Mouse (Mus musculus): ENCODE measurements at regions not wholly inside any gene's neighbourhood (a gene's known extent, or its start where the extent isn't known, plus 50 kb on each side); places are given as distances from the start of the nearest gene placed in this dataset.

DNA sequence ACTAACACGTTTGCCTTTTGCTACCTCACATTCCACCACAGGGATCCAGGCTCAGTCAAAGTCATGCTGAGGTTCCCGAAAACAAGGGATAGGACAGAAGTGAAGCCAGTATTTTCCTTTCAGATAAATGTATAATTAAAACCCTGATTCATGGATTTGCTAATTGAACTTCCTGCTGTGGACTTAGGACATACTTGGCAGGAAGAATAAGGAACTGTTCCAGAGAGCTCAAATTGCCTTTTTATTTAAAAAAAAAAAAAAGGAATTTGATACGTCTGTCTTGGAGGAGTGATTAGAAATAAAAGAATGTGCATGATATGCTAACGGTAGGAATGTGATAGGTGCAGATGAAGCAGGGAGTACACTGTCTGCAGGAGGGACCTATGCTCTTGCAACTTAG is 181.7 kb downstream of the Rps29 start:
- DNase-seq (ENCODE audit: low spot score) (no peak), ATAC-seq (replicated peaks; ENCODE audit: low FRiP score) (no peak)
- Histone ChIP-seq H3K27me3 (ENCODE audit: control insufficient read depth, insufficient read depth, low read length) (no peaks in the 10 kb centered on the region), H3K4me2 (ENCODE audit: low read depth, low read length, severe bottlenecking) (no peak overlapping the region), H3K36me3 (ENCODE audit: control insufficient read depth, insufficient read depth, low read length) (no peaks in the 10 kb centered on the region), H3K9me3 (ENCODE audit: control insufficient read depth, low read length) (no peaks in the 10 kb centered on the region), H3K9ac (ENCODE audit: low read length) (no peak overlapping the region), H3K4me3 (ENCODE audit: low read depth, low read length) (no peak overlapping the region), H3K27ac (ENCODE audit: low read depth, low read length) (no peak overlapping the region), H3K4me1 (replicated peaks; ENCODE audit: control insufficient read depth, insufficient read depth, low read length) (no peaks in the 10 kb centered on the region)
- WGBS, result 67% methylated on average over 4 of the region's 4 CpGs

DNA sequence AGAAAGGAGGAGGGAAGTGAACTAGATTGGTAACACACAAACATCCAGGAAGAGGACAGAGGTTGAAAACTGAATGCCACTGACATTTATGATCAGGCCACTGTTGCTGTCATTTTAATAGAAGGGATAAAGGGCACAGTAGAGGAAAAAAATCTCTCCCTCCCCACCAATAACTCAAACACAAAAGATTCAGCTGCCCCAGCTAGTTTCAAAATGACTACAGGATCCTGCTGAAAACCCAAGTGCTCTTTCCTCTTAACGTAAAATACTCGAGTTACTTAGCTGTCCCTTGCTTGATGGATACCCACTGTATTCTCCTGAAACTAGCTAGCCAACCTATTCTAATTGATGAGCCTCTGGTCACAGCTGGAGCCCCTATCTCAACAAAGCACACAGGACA is 211.7 kb downstream of the Rps29 start:
- no peak for DNase-seq (ENCODE audit: low spot score)
- Histone ChIP-seq H3K9ac (ENCODE audit: low read length) (no peak overlapping the region), H3K27me3 (ENCODE audit: control insufficient read depth, insufficient read depth, low read length) (no peaks in the 10 kb centered on the region), H3K36me3 (ENCODE audit: control insufficient read depth, insufficient read depth, low read length) (no peaks in the 10 kb centered on the region), H3K27ac (ENCODE audit: low read depth, low read length) (no peak overlapping the region), H3K4me2 (ENCODE audit: low read depth, low read length, severe bottlenecking) (no peak overlapping the region), H3K4me1 (replicated peaks; ENCODE audit: control insufficient read depth, insufficient read depth, low read length) (no peaks in the 10 kb centered on the region), H3K9me3 (ENCODE audit: control insufficient read depth, low read length) (no peaks in the 10 kb centered on the region), H3K4me3 (ENCODE audit: low read depth, low read length) (no peak overlapping the region)
- ATAC-seq (replicated peaks; ENCODE audit: low FRiP score), result no peak
- WGBS, result 84% methylated on average over 2 of the region's 2 CpGs

DNA sequence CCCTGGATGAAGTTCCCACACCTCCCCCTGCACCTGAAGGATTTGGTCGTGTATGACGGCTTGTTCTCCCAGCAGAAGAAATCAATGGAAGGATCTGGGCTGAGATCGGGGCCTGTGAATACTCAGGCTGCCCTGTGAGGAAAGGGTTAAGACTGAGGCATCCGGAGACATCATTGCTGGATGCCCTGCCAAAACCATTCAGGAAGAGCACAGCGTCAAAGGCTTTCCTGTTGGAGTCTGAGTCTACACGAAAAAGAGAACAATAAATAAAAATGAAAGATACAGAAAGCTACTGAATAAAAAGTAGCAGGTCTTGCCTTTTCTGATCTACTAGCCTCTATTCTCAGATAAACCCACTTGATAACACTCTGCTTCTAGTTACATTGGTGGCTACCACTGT is 248.4 kb downstream of the Rps29 start:
- H3K9me3 ChIP-seq (ENCODE audit: control insufficient read depth, low read length), result no peaks in the 10 kb centered on the region
- no peak overlapping the region for H3K9ac ChIP-seq (ENCODE audit: low read length)
- no peak overlapping the region for H3K27ac ChIP-seq (ENCODE audit: low read depth, low read length)
- ATAC-seq (replicated peaks; ENCODE audit: low FRiP score), result no peak
- H3K4me3 ChIP-seq (ENCODE audit: low read depth, low read length), result no peak overlapping the region
- H3K27me3 ChIP-seq (ENCODE audit: control insufficient read depth, insufficient read depth, low read length), result no peaks in the 10 kb centered on the region
- H3K4me2 ChIP-seq (ENCODE audit: low read depth, low read length, severe bottlenecking), result no peak overlapping the region
- H3K4me1 ChIP-seq (replicated peaks; ENCODE audit: control insufficient read depth, insufficient read depth, low read length), result no peaks in the 10 kb centered on the region
- 49% methylated on average over 6 of the region's 6 CpGs for WGBS
- DNase-seq (ENCODE audit: low spot score), result no peak
- H3K36me3 ChIP-seq (ENCODE audit: control insufficient read depth, insufficient read depth, low read length), result no peaks in the 10 kb centered on the region

DNA sequence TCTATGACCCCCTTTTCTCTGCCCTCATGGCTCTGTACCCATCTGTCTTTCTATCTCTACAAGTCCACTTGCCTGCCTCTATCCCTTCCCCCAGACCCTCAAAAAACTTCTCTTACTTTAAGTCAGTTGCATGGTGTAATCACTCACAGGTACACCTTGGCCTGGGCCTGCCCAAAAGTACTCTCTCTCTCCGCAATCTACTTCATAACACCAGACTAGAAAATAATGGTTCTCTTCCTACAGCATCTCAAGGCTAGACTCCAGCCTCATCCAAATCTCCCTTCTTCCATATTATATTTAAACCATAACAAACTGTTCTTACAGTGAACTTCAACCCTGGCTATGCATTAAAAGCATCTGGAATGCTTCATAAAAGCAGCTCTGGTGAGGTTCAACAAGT is 254.2 kb downstream of the Rps29 start:
- no peak overlapping the region for H3K4me2 ChIP-seq (ENCODE audit: low read depth, low read length, severe bottlenecking)
- H3K27me3 ChIP-seq (ENCODE audit: control insufficient read depth, insufficient read depth, low read length), result no peaks in the 10 kb centered on the region
- 97% methylated on average over 1 of the region's 1 CpGs for WGBS
- DNase-seq (ENCODE audit: low spot score) (no peak), ATAC-seq (replicated peaks; ENCODE audit: low FRiP score) (no peak)
- H3K4me3 ChIP-seq (ENCODE audit: low read depth, low read length), result no peak overlapping the region
- no peak overlapping the region for H3K27ac ChIP-seq (ENCODE audit: low read depth, low read length)
- no peaks in the 10 kb centered on the region for H3K36me3 ChIP-seq (ENCODE audit: control insufficient read depth, insufficient read depth, low read length)
- no peaks in the 10 kb centered on the region for H3K9me3 ChIP-seq (ENCODE audit: control insufficient read depth, low read length)
- no peaks in the 10 kb centered on the region for H3K4me1 ChIP-seq (replicated peaks; ENCODE audit: control insufficient read depth, insufficient read depth, low read length)
- H3K9ac ChIP-seq (ENCODE audit: low read length), result no peak overlapping the region

DNA sequence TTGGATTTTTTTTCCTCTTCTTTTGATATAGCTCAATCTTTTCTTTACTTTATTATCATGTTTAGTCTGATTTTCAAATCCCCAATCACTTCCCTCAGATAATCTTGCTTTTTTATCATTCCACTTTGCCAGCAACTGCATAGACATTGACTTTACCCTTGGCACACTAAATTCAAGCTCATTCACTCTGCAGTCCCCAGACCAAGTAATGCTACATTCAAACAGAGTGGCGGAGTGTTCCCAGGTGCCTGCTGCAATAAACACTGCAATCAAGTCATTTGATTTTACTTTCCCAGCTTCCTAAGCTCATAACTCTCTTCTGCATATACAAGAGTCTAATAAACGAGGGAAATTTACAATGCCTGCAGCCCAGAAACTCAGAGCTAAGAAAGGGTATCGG is 269.8 kb downstream of the Rps29 start:
- ATAC-seq (replicated peaks; ENCODE audit: low FRiP score), result no peak
- no peak overlapping the region for H3K4me3 ChIP-seq (ENCODE audit: low read depth, low read length)
- no peak overlapping the region for H3K9ac ChIP-seq (ENCODE audit: low read length)
- 86% methylated on average over 3 of the region's 3 CpGs for WGBS
- no peak overlapping the region for H3K27ac ChIP-seq (ENCODE audit: low read depth, low read length)
- H3K4me2 ChIP-seq (ENCODE audit: low read depth, low read length, severe bottlenecking), result no peak overlapping the region
- H3K36me3 ChIP-seq (ENCODE audit: control insufficient read depth, insufficient read depth, low read length), result no peaks in the 10 kb centered on the region
- DNase-seq (ENCODE audit: low spot score), result no peak
- no peaks in the 10 kb centered on the region for H3K27me3 ChIP-seq (ENCODE audit: control insufficient read depth, insufficient read depth, low read length)
- no peaks in the 10 kb centered on the region for H3K4me1 ChIP-seq (replicated peaks; ENCODE audit: control insufficient read depth, insufficient read depth, low read length)
- H3K9me3 ChIP-seq (ENCODE audit: control insufficient read depth, low read length), result no peaks in the 10 kb centered on the region

DNA sequence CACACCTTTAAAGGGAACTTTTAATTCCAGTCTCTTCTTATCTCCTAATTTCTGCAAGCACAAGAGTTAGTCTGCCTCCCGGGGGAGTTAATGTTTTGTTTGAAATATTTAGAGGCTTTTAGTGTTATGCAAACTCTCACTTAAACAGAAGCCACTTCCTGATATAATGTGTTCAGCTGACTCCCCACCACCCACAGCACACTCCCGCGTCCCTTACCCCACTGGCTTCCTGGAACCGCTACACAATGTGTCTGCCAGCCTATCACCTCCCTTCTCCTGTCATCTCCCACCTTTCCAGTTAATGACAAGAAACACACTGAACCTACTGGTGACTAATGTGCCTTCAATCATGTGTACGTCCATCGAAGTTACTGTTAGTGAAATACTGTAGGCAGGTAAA is 276.5 kb downstream of the Rps29 start:
- H3K27ac ChIP-seq (ENCODE audit: low read depth, low read length), result no peak overlapping the region
- ATAC-seq (replicated peaks; ENCODE audit: low FRiP score) (no peak), DNase-seq (ENCODE audit: low spot score) (no peak)
- H3K9me3 ChIP-seq (ENCODE audit: control insufficient read depth, low read length), result no peaks in the 10 kb centered on the region
- no peaks in the 10 kb centered on the region for H3K36me3 ChIP-seq (ENCODE audit: control insufficient read depth, insufficient read depth, low read length)
- H3K4me2 ChIP-seq (ENCODE audit: low read depth, low read length, severe bottlenecking), result no peak overlapping the region
- no peaks in the 10 kb centered on the region for H3K27me3 ChIP-seq (ENCODE audit: control insufficient read depth, insufficient read depth, low read length)
- H3K9ac ChIP-seq (ENCODE audit: low read length), result no peak overlapping the region
- WGBS, result 86% methylated on average over 6 of the region's 6 CpGs
- H3K4me1 ChIP-seq (replicated peaks; ENCODE audit: control insufficient read depth, insufficient read depth, low read length), result no peaks in the 10 kb centered on the region
- no peak overlapping the region for H3K4me3 ChIP-seq (ENCODE audit: low read depth, low read length)

DNA sequence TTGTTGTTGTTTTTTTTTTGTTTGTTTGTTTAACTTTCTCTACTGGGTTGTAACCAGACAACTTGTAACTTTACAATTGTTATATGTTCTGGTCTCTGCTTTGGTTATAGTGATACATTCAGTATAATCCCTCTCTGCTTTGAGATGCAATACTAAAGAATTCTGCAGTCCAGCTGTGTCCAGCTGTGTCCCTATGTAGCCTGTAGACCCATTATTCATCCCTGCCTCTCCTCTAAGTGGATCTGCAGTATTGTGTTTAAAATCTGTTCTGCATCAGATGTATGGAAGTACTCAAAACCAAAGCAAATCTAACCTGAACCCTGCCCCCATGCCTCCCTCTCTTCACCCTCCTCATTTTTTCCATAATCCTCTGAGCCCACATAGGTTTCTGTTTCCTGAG is 279.6 kb downstream of the Rps29 start:
- no peak overlapping the region for H3K9ac ChIP-seq (ENCODE audit: low read length)
- ATAC-seq (replicated peaks; ENCODE audit: low FRiP score), result no peak
- no peak for DNase-seq (ENCODE audit: low spot score)

DNA sequence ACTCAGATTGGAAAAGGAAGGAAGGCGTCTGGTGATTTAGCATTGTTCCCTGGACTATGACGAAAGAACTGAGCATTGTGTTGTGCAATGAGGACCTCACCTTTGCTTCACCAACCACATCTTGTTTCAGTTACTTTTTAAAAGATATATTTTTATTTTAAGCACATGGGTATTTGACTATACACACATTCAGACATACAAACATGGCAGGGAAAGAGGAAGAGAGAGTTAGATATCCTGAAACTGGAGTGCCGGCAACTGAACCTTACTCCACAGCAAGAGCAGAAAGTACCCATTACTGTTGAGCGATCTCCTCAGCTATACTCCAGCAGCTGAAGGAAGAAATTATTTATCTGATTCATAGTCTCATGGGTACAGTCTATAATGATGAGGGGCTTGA is 287.7 kb downstream of the Rps29 start:
- DNase-seq (ENCODE audit: low spot score), result no peak
- H3K4me3 ChIP-seq (ENCODE audit: low read depth, low read length), result no peak overlapping the region
- no peaks in the 10 kb centered on the region for H3K36me3 ChIP-seq (ENCODE audit: control insufficient read depth, insufficient read depth, low read length)
- H3K9ac ChIP-seq (ENCODE audit: low read length), result no peak overlapping the region
- no peak for ATAC-seq (replicated peaks; ENCODE audit: low FRiP score)
- H3K9me3 ChIP-seq (ENCODE audit: control insufficient read depth, low read length), result no peaks in the 10 kb centered on the region
- H3K4me1 ChIP-seq (replicated peaks; ENCODE audit: control insufficient read depth, insufficient read depth, low read length), result no peaks in the 10 kb centered on the region
- H3K27ac ChIP-seq (ENCODE audit: low read depth, low read length), result no peak overlapping the region
- WGBS, result 94% methylated on average over 4 of the region's 4 CpGs
- no peaks in the 10 kb centered on the region for H3K27me3 ChIP-seq (ENCODE audit: control insufficient read depth, insufficient read depth, low read length)
- no peak overlapping the region for H3K4me2 ChIP-seq (ENCODE audit: low read depth, low read length, severe bottlenecking)

More for the DNA sequence above, 279.6 kb downstream of the Rps29 start:
- Histone ChIP-seq H3K4me3 (ENCODE audit: low read depth, low read length) (no peak overlapping the region), H3K4me2 (ENCODE audit: low read depth, low read length, severe bottlenecking) (no peak overlapping the region), H3K27me3 (ENCODE audit: control insufficient read depth, insufficient read depth, low read length) (no peaks in the 10 kb centered on the region), H3K27ac (ENCODE audit: low read depth, low read length) (no peak overlapping the region), H3K9me3 (ENCODE audit: control insufficient read depth, low read length) (no peaks in the 10 kb centered on the region), H3K36me3 (ENCODE audit: control insufficient read depth, insufficient read depth, low read length) (no peaks in the 10 kb centered on the region), H3K4me1 (replicated peaks; ENCODE audit: control insufficient read depth, insufficient read depth, low read length) (no peaks in the 10 kb centered on the region)

DNA sequence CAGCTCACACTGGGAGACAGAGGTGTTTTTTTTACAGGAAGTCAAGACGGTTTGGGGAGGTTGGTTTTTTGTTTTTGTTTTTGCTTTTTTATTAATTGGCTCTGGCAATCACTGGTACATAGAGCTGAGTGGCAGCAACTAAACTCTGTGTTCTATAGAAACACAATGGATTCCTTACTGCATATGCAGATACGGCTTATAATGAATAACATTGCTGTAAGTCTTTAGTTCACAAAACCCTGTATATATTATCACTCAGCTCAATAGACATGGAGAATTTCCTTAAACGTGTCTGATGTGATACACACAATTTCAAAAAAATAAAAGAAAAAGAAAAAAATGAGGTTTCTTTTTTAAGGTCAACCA is 296.0 kb downstream of the Rps29 start:
- H3K4me1 ChIP-seq (replicated peaks; ENCODE audit: control insufficient read depth, insufficient read depth, low read length), result no peaks in the 10 kb centered on the region
- no peaks in the 10 kb centered on the region for H3K27me3 ChIP-seq (ENCODE audit: control insufficient read depth, insufficient read depth, low read length)
- H3K9me3 ChIP-seq (ENCODE audit: control insufficient read depth, low read length), result no peaks in the 10 kb centered on the region
- H3K36me3 ChIP-seq (ENCODE audit: control insufficient read depth, insufficient read depth, low read length), result no peaks in the 10 kb centered on the region
- ATAC-seq (replicated peaks; ENCODE audit: low FRiP score), result peak; percentile 8; the same call in 1 of the 2 replicates
- WGBS, result 68% methylated on average over 3 of the region's 3 CpGs
- DNase-seq (ENCODE audit: low spot score), result no peak
- no peak overlapping the region for H3K4me3 ChIP-seq (ENCODE audit: low read depth, low read length)
- H3K27ac ChIP-seq (ENCODE audit: low read depth, low read length), result no peak overlapping the region
- no peak overlapping the region for H3K9ac ChIP-seq (ENCODE audit: low read length)
- H3K4me2 ChIP-seq (ENCODE audit: low read depth, low read length, severe bottlenecking), result no peak overlapping the region

Data from forebrain, embryonic 11.5 days (tissue).